Mouse (Mus musculus) C2C12 (cell line): ENCODE results near the gene Dbn1.

ENCODE experiments used
- CTCF ChIP-seq: IDR thresholded peaks from one replicate; pipeline ENCODE4 v1.5.1; 2011; ENCODE audit not compliant: control insufficient read depth, insufficient read depth, insufficient read length
- MYOD1 ChIP-seq: IDR thresholded peaks from one replicate; pipeline ENCODE4 v1.6.1; 2011; ENCODE audit warnings: low read depth; ENCODE audit not compliant: control insufficient read depth, insufficient read length

GRCm38 (mm10) chr13:55444937-55445315, 43.0 kb downstream of the Dbn1 start, which contains the start of gene Grk6:
- TF ChIP-seq CTCF (no peak), MYOD1 (no peak)
